8 mouse cellular contexts compared by ENCODE assay signal in the genomic region with DNA sequence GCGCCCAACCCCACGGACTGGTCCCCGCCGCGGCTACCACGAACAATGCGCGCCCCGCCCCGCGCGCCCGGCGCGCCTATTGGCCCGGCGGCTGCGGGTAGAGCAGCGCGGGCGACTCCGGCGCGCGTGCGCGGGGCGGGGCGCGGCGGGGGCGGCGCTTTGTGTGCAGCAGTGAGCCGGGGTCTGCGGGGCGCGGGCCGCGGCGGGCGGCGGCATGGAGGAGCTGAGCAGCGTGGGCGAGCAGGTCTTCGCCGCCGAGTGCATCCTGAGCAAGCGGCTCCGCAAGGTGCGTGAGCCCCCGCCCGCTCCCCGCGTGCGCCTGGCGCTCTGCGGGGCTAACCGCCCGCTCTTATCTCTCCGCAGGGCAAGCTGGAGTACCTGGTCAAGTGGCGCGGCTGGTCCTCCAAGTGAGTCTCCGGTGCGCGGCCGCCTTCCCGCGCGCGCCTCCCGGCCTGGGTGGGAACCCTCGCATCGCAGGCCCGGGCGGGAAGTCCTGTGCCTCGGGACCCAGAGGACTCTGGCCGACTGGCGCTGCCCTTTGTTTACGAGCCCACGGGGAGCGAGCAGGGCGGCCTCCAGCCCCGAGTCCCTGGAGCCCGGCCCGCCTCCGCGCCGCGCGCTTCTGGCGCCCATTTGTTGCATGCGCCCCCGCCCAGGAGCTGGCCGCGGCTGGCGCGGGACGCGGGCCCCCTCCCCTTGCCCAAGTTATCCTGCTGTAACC. TPM values are rescaled to one million over a fixed set of nuclear protein-coding genes. Genes with fewer than 3 reads are reported as not detected.
DNase-seq lines count a peak whose midpoint lies in the region; ATAC-seq and TF ChIP-seq lines count a peak whose summit lies in the region.

A gene (plus strand): TSS at position 68 of the 721 bp plus-strand sequence.

- under 1% methylated on average over 99 of the region's 99 CpGs for WGBS in embryonic facial prominence, embryonic 10.5 days
- WGBS in kidney, adult 2 months, result under 1% methylated on average over 98 of the region's 99 CpGs
- 1% methylated on average over 75 of the region's 99 CpGs for WGBS in limb, embryonic 14.5 days
- under 1% methylated on average over 90 of the region's 99 CpGs for WGBS in midbrain, embryonic 14.5 days

- peak; percentile 65 for DNase-seq in 3T3-L1 (ENCODE audit: low read depth, low spot score)
- peak; percentile 93 for DNase-seq in adrenal gland, postnatal 10 days
- peak; percentile 96 for DNase-seq in embryonic facial prominence, embryonic 10.5 days (ENCODE audit: low spot score)
- peak; percentile 78 for DNase-seq in heart, adult 8-10 months (ENCODE audit: low spot score)
- peak; percentile 92 for DNase-seq in kidney, adult 2 months
- peak; percentile 94 for DNase-seq in limb, embryonic 14.5 days (ENCODE audit: low spot score)
- peak; percentile 98 for DNase-seq in midbrain, embryonic 14.5 days
- peak; percentile 50 to 63 for DNase-seq in spleen, postnatal 14 days (ENCODE audit: low spot score in 2 of 2)

- peaks cover 34% of the 10 kb centered on the region for H3K27me3 ChIP-seq in embryonic facial prominence, embryonic 10.5 days (replicated peaks; ENCODE audit: low read depth, poor library complexity, severe bottlenecking)
- no peaks in the 10 kb centered on the region for H3K27me3 ChIP-seq in kidney, adult 2 months (replicated peaks; ENCODE audit: control insufficient read depth, insufficient read depth, low read length)
- H3K27me3 ChIP-seq in limb, embryonic 14.5 days (ENCODE audit: control insufficient read depth, insufficient read depth, low read length), result no peaks in the 10 kb centered on the region
- peaks cover 3% of the 10 kb centered on the region; the same call in 1 of the 2 replicates for H3K27me3 ChIP-seq in midbrain, embryonic 14.5 days (ENCODE audit: control insufficient read depth, insufficient read depth, low read length)

- peak within 1 kb of the TSS; percentile 91 for H3K9ac ChIP-seq in limb, embryonic 14.5 days (ENCODE audit: low read depth, low read length, severe bottlenecking)
- peak within 1 kb of the TSS; percentile 93 for H3K9ac ChIP-seq in midbrain, embryonic 14.5 days (replicated peaks; ENCODE audit: low read length)

- H3K4me3 ChIP-seq in embryonic facial prominence, embryonic 10.5 days, result peak within 1 kb of the TSS; percentile 99
- peak within 1 kb of the TSS; percentile 95 for H3K4me3 ChIP-seq in kidney, adult 2 months (ENCODE audit: insufficient read depth, low read depth, low read length)
- H3K4me3 ChIP-seq in limb, embryonic 14.5 days (replicated peaks; ENCODE audit: low read length), result peak within 1 kb of the TSS; percentile 97
- peak within 1 kb of the TSS; percentile 98 for H3K4me3 ChIP-seq in midbrain, embryonic 14.5 days (replicated peaks; ENCODE audit: low read depth, low read length)

- H3K4me1 ChIP-seq in embryonic facial prominence, embryonic 10.5 days, result peaks cover 44% of the 10 kb centered on the region
- 0 out of 2 replicates have a peak, but pooled peaks cover 7% of the 10 kb centered on the region for H3K4me1 ChIP-seq in kidney, adult 2 months (ENCODE audit: control insufficient read depth, insufficient read depth, low read length)
- peaks cover 37% of the 10 kb centered on the region for H3K4me1 ChIP-seq in limb, embryonic 14.5 days (ENCODE audit: control insufficient read depth, insufficient read depth, low read length)
- H3K4me1 ChIP-seq in midbrain, embryonic 14.5 days (ENCODE audit: control insufficient read depth, insufficient read depth, low read length), result peaks cover 35% of the 10 kb centered on the region

- H3K27ac ChIP-seq in embryonic facial prominence, embryonic 10.5 days (replicated peaks), result peak within 1 kb of the TSS; percentile 98
- H3K27ac ChIP-seq in kidney, adult 2 months (ENCODE audit: insufficient read depth, low read depth, low read length), result no peak within 1 kb of the TSS
- peak within 1 kb of the TSS; percentile 95 for H3K27ac ChIP-seq in limb, embryonic 14.5 days (replicated peaks; ENCODE audit: low read depth, low read length)
- peak within 1 kb of the TSS; percentile 90 for H3K27ac ChIP-seq in midbrain, embryonic 14.5 days (replicated peaks; ENCODE audit: low read depth, low read length)

- peak; percentile 93 for ATAC-seq in limb, embryonic 14.5 days (ENCODE audit: low FRiP score, low read depth)
- ATAC-seq in midbrain, embryonic 14.5 days (ENCODE audit: low FRiP score, low TSS enrichment), result peak; percentile 93

- TF ChIP-seq POLR2A in kidney, adult 2 months (IDR thresholded peaks at IDR 0.05; ENCODE audit: low read depth, low read length), result no peak
- TF ChIP-seq POLR2A in limb, embryonic 14.5 days (IDR thresholded peaks at IDR 0.05; ENCODE audit: borderline replicate concordance, extremely low read depth, insufficient read depth, insufficient read length), result 0 out of 2 replicates have a peak, but pooled peaks have one; percentile 45

- no peak for TF ChIP-seq CTCF in kidney, adult 2 months (conservative IDR thresholded peaks at IDR 0.05; ENCODE audit: insufficient read depth, insufficient read length, low read depth, low read length)

- peaks cover 41% of the 10 kb centered on the region for H3K36me3 ChIP-seq in embryonic facial prominence, embryonic 10.5 days (replicated peaks)
- H3K36me3 ChIP-seq in kidney, adult 2 months (ENCODE audit: control insufficient read depth, insufficient read depth, low read length), result no peaks in the 10 kb centered on the region; the same call in 1 of the 2 replicates
- H3K36me3 ChIP-seq in limb, embryonic 14.5 days (ENCODE audit: control insufficient read depth, insufficient read depth, low read length), result peaks cover 25% of the 10 kb centered on the region
- peaks cover 20% of the 10 kb centered on the region for H3K36me3 ChIP-seq in midbrain, embryonic 14.5 days (ENCODE audit: control insufficient read depth, insufficient read depth, low read length)

- H3K9me3 ChIP-seq in embryonic facial prominence, embryonic 10.5 days, result no peaks in the 10 kb centered on the region
- H3K9me3 ChIP-seq in limb, embryonic 14.5 days (ENCODE audit: control insufficient read depth, low read length), result no peaks in the 10 kb centered on the region
- H3K9me3 ChIP-seq in midbrain, embryonic 14.5 days (ENCODE audit: control insufficient read depth, low read length), result no peaks in the 10 kb centered on the region

- peak within 1 kb of the TSS; percentile 78 for H3K4me2 ChIP-seq in limb, embryonic 14.5 days (replicated peaks; ENCODE audit: low read depth, low read length, severe bottlenecking)
- H3K4me2 ChIP-seq in midbrain, embryonic 14.5 days (ENCODE audit: low read length), result peak within 1 kb of the TSS; percentile 95

RNA-seq across cellular contexts. Expression of the gene that starts here (rescaled TPM):
- total RNA-seq in adrenal gland, postnatal 10 days (2021), result 1 to 10 TPM; 6.7 to 7.9 TPM
- 150 and 152 TPM in 2 replicates for polyA plus RNA-seq in embryonic facial prominence, embryonic 10.5 days (2016; fragmentation: Nextera tagmentation; extraction: Ambion mirVana)
- total RNA-seq in heart, adult 8-10 months (2022), result 1 to 10 TPM; 2.0 to 3.9 (median 2.9) TPM
- 3.5 and 3.9 TPM in 2 replicates for polyA plus RNA-seq in kidney, adult 2 months (2012; rRNA removed)
- 35.7 and 40.4 TPM in 2 replicates for polyA plus RNA-seq in limb, embryonic 14.5 days (2012; rRNA removed)
- polyA plus RNA-seq in limb, embryonic 14.5 days (2014; fragmentation: Nextera tagmentation; extraction: Ambion mirVana), result 29.1 and 35.5 TPM in 2 replicates
- polyA plus RNA-seq in midbrain, embryonic 14.5 days (2014; fragmentation: Nextera tagmentation; extraction: Ambion mirVana), result 15.6 and 20.7 TPM in 2 replicates
